Mouse (Mus musculus) kidney, embryonic 16.5 days (tissue): Measurements from ENCODE around the gene Taar5. TPM values are rescaled to one million over a fixed set of nuclear protein-coding genes. Genes with fewer than 3 reads are reported as not detected.

Experiments used
- ATAC-seq: fragments of 200-750 bp; cut with Nextera tagmentation; 2 replicates; pipeline ENCODE4 v1.8.0; 2017; ENCODE audit warnings: moderate TSS enrichment; ENCODE audit not compliant: low FRiP score, low TSS enrichment
- H3K27ac ChIP-seq: fragments of 300-500 bp; sonication (generic); 2 replicates; pipeline ENCODE4 v1.5.1; 2014; ENCODE audit warnings: low read length
- H3K27me3 ChIP-seq: fragments of 300-500 bp; sonication (generic); 2 replicates; pipeline ENCODE4 v1.6.1; 2014; ENCODE audit warnings: low read length, control low read depth, mixed read lengths; ENCODE audit not compliant: insufficient read depth
- H3K36me3 ChIP-seq: fragments of 300-500 bp; sonication (generic); 2 replicates; pipeline ENCODE4 v1.6.1; 2014; ENCODE audit warnings: low read length, control low read depth, mixed read lengths; ENCODE audit not compliant: insufficient read depth
- H3K4me1 ChIP-seq: fragments of 300-500 bp; sonication (generic); 2 replicates; pipeline ENCODE4 v1.6.1; 2014; ENCODE audit warnings: low read length, control low read depth, mixed read lengths; ENCODE audit not compliant: insufficient read depth
- H3K4me2 ChIP-seq: fragments of 300-500 bp; sonication (generic); replicated peaks from 2 replicates; pipeline ENCODE4 v1.6.1; 2014; ENCODE audit warnings: low read depth, low read length
- H3K4me3 ChIP-seq: fragments of 300-500 bp; sonication (generic); 2 replicates; pipeline ENCODE4 v1.5.1; 2014; ENCODE audit warnings: mild to moderate bottlenecking, low read length
- H3K9ac ChIP-seq: fragments of 300-500 bp; sonication (generic); replicated peaks from 2 replicates; pipeline ENCODE4 v1.6.1; 2014; ENCODE audit warnings: low read length
- H3K9me3 ChIP-seq: fragments of 300-500 bp; sonication (generic); 2 replicates; pipeline ENCODE4 v1.6.1; 2016; ENCODE audit warnings: low read length, control low read depth
- WGBS: fragments of 180-500 bp; shearing (Covaris S2); extraction: QIAGEN DNeasy Blood & Tissue Kit; methylation state at CpG from one replicate; pipeline ENCODE4 v1.1.7; 2014; 5-methylcytosine and 5-hydroxymethylcytosine counted together
- polyA plus RNA-seq: library from polyadenylated mRNA; unstranded; fragments of >200 nt; fragmentation: Nextera tagmentation; extraction: Ambion mirVana; gene quantifications from 2 replicates; pipeline ENCODE4 v1.2.1, GENCODE M21; 2015

The Taar5 gene
- polyA plus RNA-seq, 1 experiment from 2014 or later = 0.26 TPM

DNA sequence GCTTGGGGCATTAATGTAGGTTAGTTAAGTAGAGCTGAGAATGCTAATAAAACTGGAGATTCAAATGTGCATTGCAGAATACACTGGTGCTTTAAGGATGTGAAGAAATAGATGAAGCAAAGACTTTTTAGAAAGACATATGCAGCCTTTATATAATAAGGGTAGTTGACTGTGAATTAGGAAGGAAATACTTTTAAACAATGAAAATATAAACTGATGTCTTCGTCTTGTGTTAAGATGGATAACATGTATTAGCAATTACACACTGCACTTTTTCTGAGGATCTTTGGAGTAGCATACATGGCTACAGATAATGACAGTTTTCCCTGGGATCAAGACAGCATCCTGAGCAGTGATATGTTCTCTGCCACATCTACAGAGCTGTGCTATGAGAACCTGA is 29.1 kb downstream of the Taar5 start, which contains the start of gene Taar7b:
Gene Taar7b, plus strand, starts transcription at position 301 of the 400 bp plus-strand sequence.
- no peak for ATAC-seq
- 89% methylated on average over 1 of the region's 1 CpGs for WGBS
- H3K9ac ChIP-seq = no peak within 1 kb of the TSS
- H3K4me1 ChIP-seq = no peaks in the 10 kb centered on the region
- H3K36me3 ChIP-seq = no peaks in the 10 kb centered on the region
- no peak within 1 kb of the TSS for H3K27ac ChIP-seq
- H3K4me2 ChIP-seq = no peak within 1 kb of the TSS
- H3K9me3 ChIP-seq = no peaks in the 10 kb centered on the region
- H3K4me3 ChIP-seq = no peak within 1 kb of the TSS
- H3K27me3 ChIP-seq = no peaks in the 10 kb centered on the region

DNA sequence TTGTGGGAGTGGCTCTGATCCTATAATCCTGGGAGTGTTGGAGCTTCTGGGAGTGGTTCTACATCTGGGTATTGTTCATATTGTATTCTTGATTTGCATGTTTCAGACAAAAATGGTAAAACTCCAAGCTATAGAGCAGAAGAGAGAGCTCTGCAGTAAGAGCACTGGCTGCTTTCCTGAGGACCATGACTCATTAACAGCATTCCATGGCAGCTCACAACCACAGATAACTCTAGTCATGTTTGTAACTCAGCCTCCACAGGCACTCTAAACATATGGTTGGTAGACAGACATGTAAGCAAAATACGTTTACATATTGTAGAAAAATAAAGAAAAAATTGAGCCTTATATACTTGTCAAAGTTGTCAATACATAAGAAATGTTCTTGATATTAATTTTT is 35.9 kb downstream of the Taar5 start:
- H3K36me3 ChIP-seq = no peaks in the 10 kb centered on the region
- H3K4me3 ChIP-seq = no peak overlapping the region
- H3K27ac ChIP-seq = no peak overlapping the region
- no peaks in the 10 kb centered on the region for H3K9me3 ChIP-seq
- WGBS = 72% methylated on average over 1 of the region's 1 CpGs
- H3K4me1 ChIP-seq = no peaks in the 10 kb centered on the region
- no peak for ATAC-seq
- no peaks in the 10 kb centered on the region for H3K27me3 ChIP-seq
- H3K9ac ChIP-seq = no peak overlapping the region
- H3K4me2 ChIP-seq = no peak overlapping the region

DNA sequence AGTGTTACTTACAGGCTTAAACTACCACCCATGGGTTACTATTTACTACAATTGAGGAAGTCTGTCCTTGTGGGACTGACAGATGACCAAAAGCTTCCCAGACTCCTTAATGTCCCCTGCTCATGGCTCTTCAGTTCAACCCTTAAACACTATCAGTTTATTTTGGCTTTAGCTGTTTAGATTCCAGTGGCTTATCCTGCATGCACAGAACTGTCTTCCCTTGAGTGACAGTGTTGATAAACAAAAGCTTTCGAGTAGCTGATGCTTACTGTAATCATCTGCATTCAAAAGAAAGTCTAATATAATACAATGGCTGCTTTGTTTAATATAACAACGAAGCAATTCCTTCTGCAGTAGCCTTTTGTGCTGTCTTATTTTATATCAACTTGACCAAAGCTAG is 36.5 kb downstream of the Taar5 start:
- H3K9ac ChIP-seq = no peak overlapping the region
- no peak overlapping the region for H3K4me3 ChIP-seq
- H3K27ac ChIP-seq = no peak overlapping the region
- ATAC-seq = no peak
- no peak overlapping the region for H3K4me2 ChIP-seq
- no peaks in the 10 kb centered on the region for H3K4me1 ChIP-seq
- no peaks in the 10 kb centered on the region for H3K27me3 ChIP-seq
- no peaks in the 10 kb centered on the region for H3K36me3 ChIP-seq
- 68% methylated on average over 2 of the region's 2 CpGs for WGBS
- H3K9me3 ChIP-seq = no peaks in the 10 kb centered on the region

DNA sequence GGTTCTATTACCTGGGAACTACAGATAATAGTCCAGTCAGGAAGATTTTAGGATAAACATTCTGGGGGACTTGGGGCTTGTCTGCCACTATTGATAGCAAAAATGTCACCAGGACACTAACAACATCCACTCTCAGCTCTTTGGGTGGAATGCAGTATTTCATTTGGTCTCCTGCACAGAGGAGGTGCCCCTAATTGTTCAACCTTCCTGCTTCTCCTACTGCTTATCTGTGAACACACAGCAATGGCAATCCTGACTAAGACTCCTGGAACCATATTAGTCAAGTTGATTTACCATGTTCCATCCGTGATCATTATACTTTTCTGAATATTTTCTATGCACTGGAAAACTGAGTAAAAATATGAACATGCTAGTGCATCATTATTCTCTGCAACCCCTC is 37.6 kb downstream of the Taar5 start:
- Histone ChIP-seq H3K4me3 (no peak overlapping the region), H3K27ac (no peak overlapping the region), H3K4me1 (no peaks in the 10 kb centered on the region), H3K4me2 (no peak overlapping the region), H3K9me3 (no peaks in the 10 kb centered on the region), H3K36me3 (no peaks in the 10 kb centered on the region), H3K27me3 (no peaks in the 10 kb centered on the region), H3K9ac (no peak overlapping the region)
- no peak for ATAC-seq
- 94% methylated on average over 1 of the region's 1 CpGs for WGBS

Other genes with a start within 250 kb of the Taar5 start
- 128 and 147 TPM in 2 replicates for gene Rps12, start 183.4 kb upstream of the Taar5 start, polyA plus RNA-seq
- 18.0 and 20.7 TPM in 2 replicates for gene Slc18b1, start 173.7 kb upstream of the Taar5 start, polyA plus RNA-seq
- gene Vnn3, start 119.2 kb upstream of the Taar5 start, polyA plus RNA-seq = 0.13 and 0.14 TPM in 2 replicates
- gene Vnn1, start 76.0 kb upstream of the Taar5 start, polyA plus RNA-seq = 4.2 and 4.5 TPM in 2 replicates
- gene Taar1, start 50.4 kb upstream of the Taar5 start, polyA plus RNA-seq = not detected in 2 replicates
- gene Taar2, start 32.1 kb upstream of the Taar5 start, polyA plus RNA-seq = not detected in 2 replicates
- gene Taar3, start 21.1 kb upstream of the Taar5 start, polyA plus RNA-seq = not detected in 2 replicates
- not detected in 2 replicates for gene Taar4, start 10.2 kb upstream of the Taar5 start, polyA plus RNA-seq
- gene Taar6, start 14.9 kb downstream of the Taar5 start, polyA plus RNA-seq = not detected in 2 replicates
- gene Taar7a, start 22.8 kb downstream of the Taar5 start, polyA plus RNA-seq = not detected in 2 replicates
- not detected in 2 replicates for gene Taar7b, start 29.2 kb downstream of the Taar5 start, polyA plus RNA-seq
- not detected in 2 replicates for gene Taar7d, start 56.5 kb downstream of the Taar5 start, polyA plus RNA-seq
- gene Taar7e, start 66.9 kb downstream of the Taar5 start, polyA plus RNA-seq = not detected in 2 replicates
- gene Taar7f, start 78.8 kb downstream of the Taar5 start, polyA plus RNA-seq = not detected in 2 replicates
- gene Taar8a, start 105.8 kb downstream of the Taar5 start, polyA plus RNA-seq = not detected in 2 replicates
- gene Taar8b, start 121.6 kb downstream of the Taar5 start, polyA plus RNA-seq = not detected in 2 replicates
- not detected in 2 replicates for gene Taar8c, start 131.2 kb downstream of the Taar5 start, polyA plus RNA-seq
- gene Taar9, start 138.8 kb downstream of the Taar5 start, polyA plus RNA-seq = not detected in 2 replicates
- 127 and 146 TPM in 2 replicates for gene Stx7, start 178.6 kb downstream of the Taar5 start, polyA plus RNA-seq